Mouse (Mus musculus) lung, embryonic 15.5 days (tissue): ENCODE data around the gene Apoa4. TPM values are rescaled to one million over a fixed set of nuclear protein-coding genes. Genes with fewer than 3 reads are reported as not detected.
A peak's percentile ranks its signal among the peaks of the same experiment; 100 is the strongest.

Source experiments
- ATAC-seq: fragments of 200-750 bp; cut with Nextera tagmentation; 2 replicates; pipeline ENCODE4 v1.8.0; 2017; ENCODE audit warnings: moderate number of reproducible peaks, borderline replicate concordance; ENCODE audit not compliant: low FRiP score, low TSS enrichment; ENCODE audit errors: extremely low read depth
- H3K27ac ChIP-seq: fragments of 300-500 bp; sonication (generic); 2 replicates; pipeline ENCODE4 v1.5.1; 2015; ENCODE audit warnings: moderate library complexity, mild to moderate bottlenecking, inconsistent platforms
- H3K27me3 ChIP-seq: fragments of 300-500 bp; sonication (generic); 2 replicates; pipeline ENCODE4 v1.6.1; 2015; ENCODE audit warnings: inconsistent platforms
- H3K36me3 ChIP-seq: fragments of 300-500 bp; sonication (generic); 2 replicates; pipeline ENCODE4 v1.6.1; 2015; ENCODE audit warnings: inconsistent platforms
- H3K4me1 ChIP-seq: fragments of 300-500 bp; sonication (generic); 2 replicates; pipeline ENCODE4 v1.6.1; 2015; ENCODE audit warnings: inconsistent platforms
- H3K4me2 ChIP-seq: fragments of 300-500 bp; sonication (generic); 2 replicates; pipeline ENCODE4 v1.6.1; 2015; ENCODE audit warnings: inconsistent platforms, mild to moderate bottlenecking, moderate library complexity
- H3K4me3 ChIP-seq: fragments of 300-500 bp; sonication (generic); 2 replicates; pipeline ENCODE4 v1.5.1; 2015; ENCODE audit warnings: mild to moderate bottlenecking, inconsistent platforms
- H3K9ac ChIP-seq: fragments of 300-500 bp; sonication (generic); 2 replicates; pipeline ENCODE4 v1.6.1; 2015; ENCODE audit warnings: inconsistent platforms
- H3K9me3 ChIP-seq: fragments of 300-500 bp; sonication (generic); 2 replicates; pipeline ENCODE4 v1.6.1; 2016; ENCODE audit warnings: inconsistent platforms
- WGBS: fragments of 180-500 bp; shearing (Covaris S2); methylation state at CpG from one replicate; pipeline ENCODE4 v1.1.7; 2015; 5-methylcytosine and 5-hydroxymethylcytosine counted together
- polyA plus RNA-seq: library from polyadenylated mRNA; unstranded; fragments of >200 nt; fragmentation: Nextera tagmentation; extraction: Ambion mirVana; gene quantifications from 2 replicates; pipeline ENCODE4 v1.2.1, GENCODE M21; 2015

The Apoa4 gene
- polyA plus RNA-seq, 1 experiment from 2014 or later: 0.31 TPM

DNA sequence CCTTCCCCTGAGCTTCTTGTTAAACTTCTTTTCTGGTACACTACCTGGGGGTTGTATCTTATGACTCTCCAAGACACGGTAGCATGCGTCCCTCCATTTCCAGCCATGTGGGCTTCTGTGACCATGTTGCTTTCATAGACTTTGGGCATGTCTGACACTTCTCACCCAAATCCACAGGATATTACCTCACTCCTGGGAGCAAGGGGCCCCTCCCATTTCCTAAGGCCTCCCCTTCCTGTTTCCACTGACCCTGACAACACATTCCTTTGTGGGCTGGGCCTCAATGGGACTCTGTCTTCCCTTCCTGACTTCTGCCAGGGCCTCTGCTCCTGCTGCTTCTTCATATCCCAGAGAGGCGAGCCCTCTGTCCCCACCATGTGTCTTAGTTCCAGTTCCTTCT lies 17.1 kb downstream of the Apoa4 start:
- H3K4me2 ChIP-seq: no peak overlapping the region
- WGBS: 78% methylated on average over 3 of the region's 3 CpGs
- H3K36me3 ChIP-seq: no peaks in the 10 kb centered on the region
- H3K9ac ChIP-seq: no peak overlapping the region
- no peak for ATAC-seq
- no peaks in the 10 kb centered on the region for H3K4me1 ChIP-seq
- H3K27ac ChIP-seq: no peak overlapping the region
- H3K9me3 ChIP-seq: no peaks in the 10 kb centered on the region
- H3K27me3 ChIP-seq: no peaks in the 10 kb centered on the region
- no peak overlapping the region for H3K4me3 ChIP-seq

- Histone ChIP-seq H3K36me3 (no peaks in the 10 kb centered on the region), H3K27me3 (no peaks in the 10 kb centered on the region), H3K9me3 (no peaks in the 10 kb centered on the region), H3K9ac (no peak overlapping the region), H3K4me3 (no peak overlapping the region), H3K4me1 (no peaks in the 10 kb centered on the region), H3K27ac (no peak overlapping the region), H3K4me2 (no peak overlapping the region)
- 82% methylated on average over 6 of the region's 6 CpGs for WGBS
- no peak for ATAC-seq
Measured at GRCm38 (mm10) chr9:46259111-46259510, 18.6 kb downstream of the Apoa4 start.

- no peak overlapping the region for H3K4me3 ChIP-seq
- no peak for ATAC-seq
- WGBS: 75% methylated on average over 7 of the region's 7 CpGs
Measured at GRCm38 (mm10) chr9:46261131-46261530, 20.6 kb downstream of the Apoa4 start.

DNA sequence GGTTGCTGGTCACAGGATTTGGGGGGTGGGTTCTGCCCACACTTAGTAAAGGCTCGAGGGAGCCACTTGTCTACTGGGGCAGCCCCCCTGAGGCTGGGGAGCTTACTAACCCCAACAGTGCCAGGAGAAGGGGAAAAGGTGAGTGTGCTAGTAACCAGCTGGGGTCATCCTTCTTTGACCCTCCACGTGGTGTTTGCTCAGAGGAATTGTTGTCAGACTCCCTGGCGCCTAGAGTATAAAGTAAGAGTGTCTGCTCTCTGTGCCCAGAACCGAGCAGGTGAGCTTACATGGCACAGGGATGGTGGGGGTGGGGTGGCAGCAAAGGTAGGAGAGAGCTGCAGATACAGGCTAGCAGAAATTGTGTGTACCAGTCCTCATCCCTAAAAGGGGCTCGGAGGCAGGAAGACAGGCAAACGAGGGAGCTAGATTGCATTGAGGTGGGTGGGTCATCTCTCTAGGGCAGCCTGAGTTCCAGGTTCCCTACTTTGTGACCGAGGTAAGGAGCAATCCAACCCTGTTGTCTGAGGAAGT lies 27.9 kb downstream of the Apoa4 start, which contains the start of gene Apoa5:
Gene Apoa5 (plus strand): TSS at position 291 of the 531 bp plus-strand sequence.
- whole genome bisulfite sequencing: 41% methylated on average over 7 of the region's 7 CpGs
- no peak within 1 kb of the TSS for H3K9ac ChIP-seq
- no peak within 1 kb of the TSS for H3K27ac ChIP-seq
- peaks cover 27% of the 10 kb centered on the region; the same call in 1 of the 2 replicates for H3K27me3 ChIP-seq
- H3K9me3 ChIP-seq: no peaks in the 10 kb centered on the region
- no peak within 1 kb of the TSS for H3K4me2 ChIP-seq
- H3K4me1 ChIP-seq: no peaks in the 10 kb centered on the region
- no peaks in the 10 kb centered on the region for H3K36me3 ChIP-seq
- H3K4me3 ChIP-seq: no peak within 1 kb of the TSS
- ATAC-seq: no peak

More at GRCm38 (mm10) chr9:46261131-46261530, 20.6 kb downstream of the Apoa4 start:
- Histone ChIP-seq H3K9ac (no peak overlapping the region), H3K4me2 (no peak overlapping the region), H3K27ac (no peak overlapping the region), H3K9me3 (no peaks in the 10 kb centered on the region), H3K4me1 (no peaks in the 10 kb centered on the region), H3K36me3 (no peaks in the 10 kb centered on the region), H3K27me3 (no peaks in the 10 kb centered on the region)

GRCm38 (mm10) chr9:46269125-46269524 lies 28.6 kb downstream of the Apoa4 start:
- 80% methylated on average over 5 of the region's 5 CpGs for whole genome bisulfite sequencing
- Histone ChIP-seq H3K4me2 (no peak overlapping the region), H3K4me1 (peaks cover 6% of the 10 kb centered on the region), H3K36me3 (no peaks in the 10 kb centered on the region), H3K27me3 (peaks cover 27% of the 10 kb centered on the region; the same call in 1 of the 2 replicates), H3K27ac (no peak overlapping the region), H3K9me3 (no peaks in the 10 kb centered on the region), H3K4me3 (no peak overlapping the region), H3K9ac (no peak overlapping the region)
- no peak for ATAC-seq

- WGBS: 90% methylated on average over 4 of the region's 4 CpGs
- H3K27me3 ChIP-seq: peaks cover 27% of the 10 kb centered on the region; the same call in 1 of the 2 replicates
- no peak overlapping the region for H3K4me2 ChIP-seq
- no peak for ATAC-seq
- peaks cover 15% of the 10 kb centered on the region; the same call in 1 of the 2 replicates for H3K36me3 ChIP-seq
- no peak overlapping the region for H3K4me3 ChIP-seq
- no peak overlapping the region for H3K27ac ChIP-seq
- peaks cover 11% of the 10 kb centered on the region for H3K4me1 ChIP-seq
- no peak overlapping the region for H3K9ac ChIP-seq
- H3K9me3 ChIP-seq: no peaks in the 10 kb centered on the region
Measured at GRCm38 (mm10) chr9:46270782-46271181, 30.3 kb downstream of the Apoa4 start.

- Histone ChIP-seq H3K9me3 (no peaks in the 10 kb centered on the region), H3K4me1 (peaks cover 11% of the 10 kb centered on the region), H3K9ac (no peak overlapping the region), H3K4me3 (no peak overlapping the region), H3K27ac (no peak overlapping the region), H3K36me3 (peaks cover 28% of the 10 kb centered on the region), H3K27me3 (peaks cover 27% of the 10 kb centered on the region; the same call in 1 of the 2 replicates), H3K4me2 (no peak overlapping the region)
- WGBS: 77% methylated on average over 9 of the region's 9 CpGs
- no peak for ATAC-seq
Measured at GRCm38 (mm10) chr9:46272070-46272469, 31.6 kb downstream of the Apoa4 start.

DNA sequence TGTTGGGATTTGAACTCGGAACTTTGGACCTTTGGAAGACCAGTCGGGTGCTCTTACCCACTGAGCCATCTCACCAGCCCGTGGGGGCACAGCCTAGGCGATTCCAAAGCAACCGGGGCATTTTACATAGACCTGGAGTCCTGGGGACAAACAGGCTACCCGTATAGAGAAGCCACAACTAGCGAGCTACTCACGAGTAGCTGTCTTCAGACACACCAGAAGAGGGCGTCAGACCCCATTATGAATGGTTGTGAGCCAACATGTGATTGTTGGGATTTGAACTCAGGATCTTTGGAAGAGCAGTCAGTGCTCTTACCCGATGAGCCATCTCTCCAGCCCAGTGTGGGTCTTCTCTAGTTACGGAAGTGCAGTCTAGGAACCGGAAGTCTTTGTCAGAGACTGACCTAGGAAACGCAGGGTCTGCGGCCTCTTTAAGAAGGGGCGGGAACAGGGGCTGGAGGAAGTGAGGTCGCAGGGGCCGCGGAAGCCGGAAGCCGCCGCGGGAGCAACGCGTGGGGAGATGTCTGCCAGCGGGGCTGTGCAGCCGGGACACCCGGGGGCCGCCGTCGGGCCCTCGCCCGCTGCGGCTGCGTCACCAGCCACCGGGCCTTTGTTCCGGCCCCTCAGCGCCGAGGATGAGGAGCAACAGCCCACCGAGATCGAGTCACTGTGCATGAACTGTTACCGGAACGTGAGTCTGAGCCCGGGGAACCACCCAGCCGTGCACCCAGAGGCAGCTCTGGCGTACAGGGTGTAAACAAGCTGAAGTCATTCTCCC lies 32.4 kb downstream of the Apoa4 start, which contains the start of gene Zpr1:
Gene Zpr1 (plus strand): TSS at position 388 of the 778 bp plus-strand sequence.
- peak; percentile 94 for ATAC-seq
- WGBS: 5% methylated on average over 45 of the region's 45 CpGs
- H3K9ac ChIP-seq: peak within 1 kb of the TSS; percentile 56
- H3K9me3 ChIP-seq: no peaks in the 10 kb centered on the region
- peaks cover 27% of the 10 kb centered on the region; the same call in 1 of the 2 replicates for H3K27me3 ChIP-seq
- peak within 1 kb of the TSS; percentile 55 for H3K27ac ChIP-seq
- H3K36me3 ChIP-seq: peaks cover 36% of the 10 kb centered on the region
- H3K4me1 ChIP-seq: peaks cover 11% of the 10 kb centered on the region
- peak within 1 kb of the TSS; percentile 81 for H3K4me2 ChIP-seq
- peak within 1 kb of the TSS; percentile 87 for H3K4me3 ChIP-seq

DNA sequence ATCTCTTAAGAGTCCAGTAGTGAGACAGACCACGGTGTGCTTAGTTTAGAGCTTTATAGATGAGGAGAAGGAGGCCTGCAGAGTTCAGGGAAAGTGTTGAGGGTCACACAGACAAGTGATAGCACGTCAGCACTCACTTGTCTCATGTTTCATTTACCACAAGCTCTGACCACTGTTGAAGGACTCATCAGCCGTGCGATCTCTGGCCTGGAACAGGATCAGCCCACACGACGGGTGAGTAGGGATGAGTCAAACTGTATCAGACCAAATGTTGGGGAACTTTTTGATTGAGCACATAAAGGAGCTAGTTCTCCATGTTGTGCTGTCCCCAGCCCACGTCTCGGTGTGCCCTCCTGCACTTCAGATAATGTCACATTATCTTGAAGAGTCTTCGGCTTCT lies 34.0 kb downstream of the Apoa4 start:
- no peak overlapping the region for H3K27ac ChIP-seq
- peaks cover 11% of the 10 kb centered on the region for H3K4me1 ChIP-seq
- H3K9me3 ChIP-seq: no peaks in the 10 kb centered on the region
- WGBS: 81% methylated on average over 9 of the region's 9 CpGs
- H3K9ac ChIP-seq: no peak overlapping the region
- H3K27me3 ChIP-seq: peaks cover 24% of the 10 kb centered on the region; the same call in 1 of the 2 replicates
- ATAC-seq: no peak
- H3K4me2 ChIP-seq: no peak overlapping the region
- peaks cover 44% of the 10 kb centered on the region for H3K36me3 ChIP-seq
- no peak overlapping the region for H3K4me3 ChIP-seq

GRCm38 (mm10) chr9:46282631-46283436 lies 42.3 kb downstream of the Apoa4 start, which contains the start of gene Bud13:
Gene Bud13 (plus strand): TSS chr9:46283008.
- Histone ChIP-seq H3K9me3 (no peaks in the 10 kb centered on the region), H3K4me2 (peak within 1 kb of the TSS; percentile 78), H3K27me3 (no peaks in the 10 kb centered on the region), H3K4me1 (peaks cover 14% of the 10 kb centered on the region), H3K9ac (peak within 1 kb of the TSS; percentile 81), H3K4me3 (peak within 1 kb of the TSS; percentile 78), H3K27ac (peak within 1 kb of the TSS; percentile 94), H3K36me3 (peaks cover 50% of the 10 kb centered on the region)
- ATAC-seq: peak; percentile 90
- under 1% methylated on average over 55 of the region's 55 CpGs for WGBS
